Mouse (Mus musculus) bone marrow, adult 2 months (tissue): ENCODE data around the gene Pkd1.

Source experiments
- CTCF ChIP-seq: fragments of 200-500 bp; IDR thresholded peaks from 2 replicates; pipeline ENCODE4 v1.5.1; 2011; ENCODE audit warnings: low read length, control low read depth; ENCODE audit not compliant: control insufficient read depth, insufficient read depth
- POLR2A ChIP-seq: fragments of 200-500 bp; IDR thresholded peaks from 2 replicates; pipeline ENCODE4 v1.6.1; 2011; ENCODE audit warnings: low read depth, mild to moderate bottlenecking, control low read depth, low read length, borderline replicate concordance; ENCODE audit not compliant: control insufficient read depth

DNA sequence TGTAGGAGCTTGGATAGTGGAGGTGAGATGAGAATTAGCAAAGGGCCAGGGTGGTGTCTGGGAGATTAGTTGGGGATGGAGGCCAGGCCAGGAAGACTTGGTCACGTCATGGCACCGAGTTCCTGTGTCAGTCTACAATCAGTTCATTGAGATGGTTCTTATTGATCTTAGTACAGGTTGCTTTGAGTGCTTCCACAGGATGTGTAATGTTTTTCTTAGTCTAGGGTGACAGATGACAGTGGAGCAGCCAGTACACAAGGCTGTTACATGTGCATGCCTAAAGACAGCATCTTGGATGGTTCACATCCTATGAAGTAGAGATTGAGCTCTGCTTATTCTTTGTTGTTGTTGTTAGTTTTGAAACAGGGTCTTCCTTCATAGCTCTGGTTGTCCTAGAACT, 12.0 kb downstream of the Pkd1 start:
- no peak for TF ChIP-seq POLR2A
- TF ChIP-seq CTCF = no peak
